Mouse (Mus musculus) brain, embryonic 14.5 days (tissue): ENCODE results near the gene Yme1l1.

Experiments
- CTCF ChIP-seq: fragments of 200-500 bp; IDR thresholded peaks from 2 replicates; pipeline ENCODE4 v1.5.1; 2012; ENCODE audit warnings: inconsistent platforms, mild to moderate bottlenecking, moderate library complexity, borderline replicate concordance; ENCODE audit not compliant: insufficient read depth, insufficient read length; ENCODE audit errors: extremely low read depth
- POLR2A ChIP-seq: fragments of 200-500 bp; IDR thresholded peaks from 2 replicates; pipeline ENCODE4 v1.6.1; 2012; ENCODE audit warnings: mild to moderate bottlenecking, inconsistent platforms, borderline replicate concordance; ENCODE audit not compliant: poor library complexity, insufficient read depth, insufficient read length, severe bottlenecking; ENCODE audit errors: extremely low read depth

DNA sequence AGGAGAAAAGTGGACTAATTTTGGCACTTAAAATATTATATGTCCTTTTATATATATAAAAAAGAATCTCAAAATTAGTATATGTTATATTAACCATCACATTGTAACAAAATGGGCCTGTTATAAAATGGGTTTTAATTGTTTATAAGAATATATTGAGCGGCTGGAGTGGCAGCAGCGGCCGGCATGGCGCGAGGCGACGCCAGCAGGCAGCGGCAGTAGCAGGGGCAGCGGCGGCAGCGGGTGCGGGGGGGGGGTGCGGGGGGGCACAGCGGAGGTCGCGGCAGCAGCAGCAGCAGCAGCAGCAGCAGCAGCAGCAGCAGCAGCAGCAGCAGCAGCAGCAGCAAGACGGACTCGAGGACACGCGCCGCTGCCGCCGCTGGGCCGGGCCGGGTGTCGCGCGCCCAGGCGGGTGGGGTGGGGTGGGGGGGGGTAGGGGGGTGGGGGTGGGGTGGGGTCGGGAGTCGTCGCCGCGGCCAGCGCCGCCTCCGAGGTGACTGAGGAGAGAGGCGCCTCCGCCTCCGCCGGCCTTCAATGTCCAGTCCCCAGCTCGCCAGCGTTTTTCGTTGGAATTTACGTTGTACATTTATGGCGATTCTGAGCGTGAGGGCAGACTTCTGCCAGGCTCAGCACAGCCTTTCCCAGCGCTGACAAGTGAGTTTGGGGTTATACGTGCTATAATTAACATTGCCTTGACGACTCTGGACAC, 78.0 kb downstream of the Yme1l1 start:
- no peak for TF ChIP-seq POLR2A
- no peak for TF ChIP-seq CTCF
